Mouse (Mus musculus): ENCODE data around the gene Tspan14. TPM values are rescaled to one million over a fixed set of nuclear protein-coding genes. Genes with fewer than 3 reads are reported as not detected.

Tspan14 gene
- 26.5 and 62.7 TPM in 2 replicates for total RNA-seq (2012; rRNA removed)

- Histone ChIP-seq H3K9me3 (ENCODE audit: control insufficient read depth, insufficient read depth, low read depth, low read length) (no peaks in the 10 kb centered on the region), H3K9ac (ENCODE audit: insufficient read depth, low read depth, low read length, poor library complexity, severe bottlenecking) (peak within 1 kb of the TSS; percentile 89), H3K27ac (ENCODE audit: insufficient read depth, low read depth, low read length, poor library complexity, severe bottlenecking) (peak within 1 kb of the TSS; percentile 85), H3K4me3 (ENCODE audit: insufficient read depth in 1 of 2, low read depth in 1 of 2, low read length in 2 of 2, poor library complexity in 1 of 2, severe bottlenecking in 1 of 2) (peak within 1 kb of the TSS; percentile 96 to 98), H3K36me3 (ENCODE audit: control insufficient read depth, insufficient read depth, low read length, poor library complexity, severe bottlenecking) (no peaks in the 10 kb centered on the region), H3K4me1 (ENCODE audit: control insufficient read depth in 2 of 2, insufficient read depth in 2 of 2, low read length in 2 of 2, poor library complexity in 1 of 2) (peaks cover 7 to 28% of the 10 kb centered on the region in 2 experiments)
- no peak for DNase-seq (ENCODE audit: low read depth, low spot score)
- TF ChIP-seq ZNF384 (IDR thresholded peaks at IDR 0.05; ENCODE audit: low read depth, low read length) = no peak
- TF ChIP-seq HCFC1 (IDR thresholded peaks at IDR 0.05; ENCODE audit: borderline replicate concordance, insufficient read depth, low read length) = no peak
- TF ChIP-seq MAFK (IDR thresholded peaks at IDR 0.05; ENCODE audit: insufficient read depth, low read depth, low read length) = no peak
- no peak for TF ChIP-seq CHD2 (IDR thresholded peaks at IDR 0.05; ENCODE audit: low read depth, low read length)
- no peak for TF ChIP-seq ZC3H11A (IDR thresholded peaks at IDR 0.05; ENCODE audit: borderline replicate concordance, low read depth, low read length)
- in situ Hi-C loops (cut with MboI; ENCODE audit: low sequenced_read_pairs in 2 of 2, unreplicated experiment in 2 of 2) = loop anchor here in 1 of 2 experiments (5.0 kb wide), 1 partner anchor 39 kb away; no protein-coding TSS in a partner anchor
These were observed at the start of gene Tspan14 for GRCm38 (mm10) chr14:40966392-40966861. Gene Tspan14, minus strand, starts transcription at chr14:40966807.

- no peaks in the 10 kb centered on the region for H3K36me3 ChIP-seq (ENCODE audit: control insufficient read depth, insufficient read depth, low read length, poor library complexity, severe bottlenecking)
- H3K4me3 ChIP-seq (ENCODE audit: insufficient read depth in 1 of 2, low read depth in 1 of 2, low read length in 2 of 2, poor library complexity in 1 of 2, severe bottlenecking in 1 of 2) = no peak overlapping the region
- no peak for TF ChIP-seq CHD2 (IDR thresholded peaks at IDR 0.05; ENCODE audit: low read depth, low read length)
- no peak for TF ChIP-seq HCFC1 (IDR thresholded peaks at IDR 0.05; ENCODE audit: borderline replicate concordance, insufficient read depth, low read length)
- TF ChIP-seq ZNF384 (IDR thresholded peaks at IDR 0.05; ENCODE audit: low read depth, low read length) = no peak
- TF ChIP-seq MAFK (IDR thresholded peaks at IDR 0.05; ENCODE audit: insufficient read depth, low read depth, low read length) = no peak
- no peak for TF ChIP-seq ZC3H11A (IDR thresholded peaks at IDR 0.05; ENCODE audit: borderline replicate concordance, low read depth, low read length)
- no peaks in the 10 kb centered on the region for H3K9me3 ChIP-seq (ENCODE audit: control insufficient read depth, insufficient read depth, low read depth, low read length)
- H3K4me1 ChIP-seq (ENCODE audit: control insufficient read depth in 2 of 2, insufficient read depth in 2 of 2, low read length in 2 of 2, poor library complexity in 1 of 2) = peaks cover 0 to 4% of the 10 kb centered on the region in 2 experiments; a peak in 1 of 4 replicates
- no peak overlapping the region for H3K9ac ChIP-seq (ENCODE audit: insufficient read depth, low read depth, low read length, poor library complexity, severe bottlenecking)
- in situ Hi-C loops (cut with MboI; ENCODE audit: low sequenced_read_pairs in 2 of 2, unreplicated experiment in 2 of 2) = no loop called here
- H3K27ac ChIP-seq (ENCODE audit: insufficient read depth, low read depth, low read length, poor library complexity, severe bottlenecking) = no peak overlapping the region
- DNase-seq (ENCODE audit: low read depth, low spot score) = no peak
These were observed 48.2 kb upstream of the Tspan14 start for GRCm38 (mm10) chr14:41014701-41015240.

- Histone ChIP-seq H3K4me3 (ENCODE audit: insufficient read depth in 1 of 2, low read depth in 1 of 2, low read length in 2 of 2, poor library complexity in 1 of 2, severe bottlenecking in 1 of 2) (peak within 1 kb of the TSS; percentile 62 to 65), H3K36me3 (ENCODE audit: control insufficient read depth, insufficient read depth, low read length, poor library complexity, severe bottlenecking) (no peaks in the 10 kb centered on the region), H3K9me3 (ENCODE audit: control insufficient read depth, insufficient read depth, low read depth, low read length) (no peaks in the 10 kb centered on the region), H3K9ac (ENCODE audit: insufficient read depth, low read depth, low read length, poor library complexity, severe bottlenecking) (peak within 1 kb of the TSS; percentile 72), H3K27ac (ENCODE audit: insufficient read depth, low read depth, low read length, poor library complexity, severe bottlenecking) (no peak within 1 kb of the TSS), H3K4me1 (ENCODE audit: control insufficient read depth in 2 of 2, insufficient read depth in 2 of 2, low read length in 2 of 2, poor library complexity in 1 of 2) (peaks cover 0 to 4% of the 10 kb centered on the region in 2 experiments; a peak in 1 of 4 replicates)
- peak; percentile 67 for DNase-seq (ENCODE audit: low read depth, low spot score)
- no peak for TF ChIP-seq MAFK (IDR thresholded peaks at IDR 0.05; ENCODE audit: insufficient read depth, low read depth, low read length)
- in situ Hi-C loops (cut with MboI; ENCODE audit: low sequenced_read_pairs in 2 of 2, unreplicated experiment in 2 of 2) = no loop called here
These were observed 47.3 kb upstream of the Tspan14 start, which contains the start of gene Fam213a for GRCm38 (mm10) chr14:41013630-41014613. Gene Fam213a, minus strand, starts transcription at chr14:41013788.

- no peak for TF ChIP-seq HCFC1 (IDR thresholded peaks at IDR 0.05; ENCODE audit: borderline replicate concordance, insufficient read depth, low read length)
- no peak for TF ChIP-seq MAFK (IDR thresholded peaks at IDR 0.05; ENCODE audit: insufficient read depth, low read depth, low read length)
- no peak for TF ChIP-seq ZC3H11A (IDR thresholded peaks at IDR 0.05; ENCODE audit: borderline replicate concordance, low read depth, low read length)
- no peak for TF ChIP-seq ZNF384 (IDR thresholded peaks at IDR 0.05; ENCODE audit: low read depth, low read length)
- no peak for TF ChIP-seq CHD2 (IDR thresholded peaks at IDR 0.05; ENCODE audit: low read depth, low read length)
- in situ Hi-C loops (cut with MboI; ENCODE audit: low sequenced_read_pairs in 2 of 2, unreplicated experiment in 2 of 2) = no loop called here
- Histone ChIP-seq H3K4me3 (ENCODE audit: insufficient read depth in 1 of 2, low read depth in 1 of 2, low read length in 2 of 2, poor library complexity in 1 of 2, severe bottlenecking in 1 of 2) (peak overlapping the region; percentile 62 to 65), H3K9ac (ENCODE audit: insufficient read depth, low read depth, low read length, poor library complexity, severe bottlenecking) (peak overlapping the region; percentile 72), H3K4me1 (ENCODE audit: control insufficient read depth in 2 of 2, insufficient read depth in 2 of 2, low read length in 2 of 2, poor library complexity in 1 of 2) (peaks cover 0 to 4% of the 10 kb centered on the region in 2 experiments; a peak in 1 of 4 replicates), H3K27ac (ENCODE audit: insufficient read depth, low read depth, low read length, poor library complexity, severe bottlenecking) (no peak overlapping the region), H3K36me3 (ENCODE audit: control insufficient read depth, insufficient read depth, low read length, poor library complexity, severe bottlenecking) (no peaks in the 10 kb centered on the region), H3K9me3 (ENCODE audit: control insufficient read depth, insufficient read depth, low read depth, low read length) (no peaks in the 10 kb centered on the region)
- DNase-seq (ENCODE audit: low read depth, low spot score) = no peak
These were observed 46.5 kb upstream of the Tspan14 start for GRCm38 (mm10) chr14:41013143-41013542.

Data from ES-E14 (cell line).